Mouse (Mus musculus): Measurements from ENCODE around the gene Kdm4c.
"Not testable (repeated sequence)": the region's sequence is repeated elsewhere in the genome, so short reads cannot be mapped to it uniquely, and the experiment has no call there.

The Kdm4c gene

GRCm38 (mm10) chr4:74242176-74242575 is at the start of gene Kdm4c:
Gene Kdm4c (plus strand): TSS chr4:74242497.
- DNase-seq, result no peak

- no peak for DNase-seq
These were observed 41.0 kb upstream of the Kdm4c start for GRCm38 (mm10) chr4:74201281-74201811.

DNA sequence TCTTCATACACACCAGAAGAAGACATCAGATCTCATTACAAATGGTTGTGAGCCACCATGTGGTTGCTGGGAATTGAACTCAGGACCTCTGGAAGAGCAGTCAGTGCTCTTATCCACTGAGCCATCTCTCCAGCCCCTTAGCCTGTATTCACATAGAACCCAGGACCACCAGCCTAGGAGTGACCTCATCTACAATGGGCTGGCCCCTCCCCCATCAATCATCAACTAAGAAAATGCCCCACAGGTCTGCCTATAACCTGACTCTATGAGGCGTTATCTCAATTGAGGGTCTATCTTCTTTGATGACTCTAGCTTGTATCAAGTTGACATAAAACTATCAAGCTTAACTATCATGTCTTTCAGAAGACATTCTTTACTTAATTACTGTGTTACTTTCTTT is 20.5 kb upstream of the Kdm4c start:
- DNase-seq, result not testable (repeated sequence)

GRCm38 (mm10) chr4:74222360-74222759 is 19.9 kb upstream of the Kdm4c start:
- DNase-seq, result no peak

DNA sequence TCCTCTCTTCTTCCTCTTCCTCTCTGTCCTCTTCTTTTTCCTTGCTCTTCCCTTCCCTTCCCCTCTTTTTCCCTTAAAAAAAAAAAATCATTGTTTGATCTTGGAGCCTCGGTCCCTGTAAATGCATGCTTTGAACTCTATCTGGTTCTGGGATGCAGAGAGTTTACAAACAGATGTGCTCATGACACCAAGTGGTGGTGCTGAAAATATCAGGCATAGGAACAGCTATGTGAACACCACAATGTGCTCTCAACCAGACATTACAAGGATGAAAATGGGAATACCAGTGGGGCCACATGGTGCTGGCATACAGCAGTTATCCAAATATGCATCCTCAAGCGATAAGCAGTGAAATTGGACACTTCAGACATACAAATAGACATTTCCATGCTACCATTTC is 18.1 kb upstream of the Kdm4c start:
- DNase-seq, result no peak

- DNase-seq, result peak; percentile 31 to 35
These were observed 11.3 kb upstream of the Kdm4c start for GRCm38 (mm10) chr4:74230994-74231393.

DNA sequence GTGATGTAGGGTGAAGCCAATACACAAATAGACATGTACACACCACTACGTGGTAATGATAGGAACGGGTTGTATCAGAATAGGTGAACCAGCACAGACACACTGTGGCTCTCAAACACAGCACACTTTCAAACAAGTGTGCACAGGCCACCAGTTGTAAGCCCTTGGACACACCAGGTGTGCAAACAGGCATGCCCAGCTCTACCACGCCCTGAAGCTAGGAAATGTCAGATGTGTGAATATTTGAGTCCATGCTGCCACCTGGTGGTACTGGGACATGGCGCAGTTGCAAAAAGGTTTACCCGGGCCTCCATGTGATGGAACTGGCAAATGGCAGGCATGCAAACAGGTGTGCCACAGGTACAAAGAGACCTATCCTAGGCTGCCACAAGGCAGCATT is 10.9 kb upstream of the Kdm4c start:
- DNase-seq, result peak; percentile 49 to 51

GRCm38 (mm10) chr4:74233534-74233933 is 8.8 kb upstream of the Kdm4c start:
- DNase-seq, result no peak

- peak; percentile 95 to 98 for DNase-seq
These were observed 9.3 kb downstream of the Kdm4c start for GRCm38 (mm10) chr4:74251348-74252244.

GRCm38 (mm10) chr4:74252245-74253105 is 10.2 kb downstream of the Kdm4c start:
- DNase-seq, result no peak

- DNase-seq, result no peak
These were observed 15.6 kb downstream of the Kdm4c start for GRCm38 (mm10) chr4:74257882-74258281.

DNA sequence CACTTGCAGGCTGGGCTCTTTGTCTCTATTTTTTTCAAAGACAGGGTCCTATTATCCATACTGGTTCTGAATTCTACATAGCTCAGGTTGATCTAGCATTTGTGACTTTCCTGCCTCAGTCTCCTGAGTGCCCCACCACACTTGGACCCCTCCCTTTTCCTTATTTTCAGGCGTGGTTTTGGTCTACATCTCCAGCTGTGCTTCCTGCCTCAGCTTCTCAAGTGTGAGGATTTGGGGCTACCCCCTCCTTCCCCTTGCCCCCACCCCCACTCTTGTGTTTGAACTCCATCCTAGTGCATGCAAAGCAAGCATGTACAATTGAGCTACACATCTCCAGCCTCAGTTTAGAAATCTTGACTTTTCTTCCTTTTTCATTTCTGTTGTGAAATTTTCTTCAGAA is 16.2 kb downstream of the Kdm4c start:
- DNase-seq, result no peak

DNA sequence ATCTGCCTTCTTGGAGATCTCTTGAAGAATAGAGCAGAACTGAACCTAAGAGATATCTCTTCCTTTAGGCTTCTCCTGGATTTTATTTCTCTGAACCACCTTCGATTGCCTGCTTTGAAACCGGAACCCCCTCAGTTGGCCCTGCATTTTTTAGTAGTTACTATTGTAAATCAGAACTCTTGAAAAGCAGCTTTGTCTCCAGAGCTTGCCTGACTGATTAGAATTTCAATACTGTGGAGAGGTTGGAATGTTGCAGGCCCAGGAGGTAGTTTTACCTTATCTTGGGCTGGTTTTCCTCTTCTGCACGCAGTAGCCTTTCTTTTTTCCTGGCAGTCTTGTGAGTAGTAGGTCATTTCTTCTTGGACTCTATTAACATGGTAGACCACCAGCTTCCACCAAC is 17.0 kb downstream of the Kdm4c start:
- DNase-seq, result no peak

- no peak for DNase-seq
These were observed 19.6 kb downstream of the Kdm4c start for GRCm38 (mm10) chr4:74261879-74262278.

- no peak for DNase-seq
These were observed 22.2 kb downstream of the Kdm4c start for GRCm38 (mm10) chr4:74264428-74264955.

DNA sequence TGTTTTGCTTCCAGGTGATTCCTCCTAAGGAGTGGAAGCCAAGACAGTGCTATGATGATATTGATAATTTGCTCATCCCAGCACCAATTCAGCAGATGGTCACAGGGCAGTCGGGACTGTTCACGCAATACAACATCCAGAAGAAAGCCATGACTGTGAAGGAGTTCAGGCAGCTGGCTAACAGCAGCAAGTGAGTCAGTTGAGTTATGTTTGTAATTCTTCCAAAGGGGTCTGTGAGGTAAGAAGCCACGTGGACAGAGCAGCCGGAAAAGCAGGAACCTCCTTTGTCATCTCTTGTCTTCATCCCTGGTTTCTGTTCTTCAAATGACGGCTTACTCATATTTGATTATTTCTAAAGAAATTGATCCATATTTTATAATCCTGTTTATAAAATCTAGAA is 28.9 kb downstream of the Kdm4c start:
- no peak for DNase-seq

- no peak for DNase-seq
These were observed 35.2 kb downstream of the Kdm4c start for GRCm38 (mm10) chr4:74277486-74277885.

DNA sequence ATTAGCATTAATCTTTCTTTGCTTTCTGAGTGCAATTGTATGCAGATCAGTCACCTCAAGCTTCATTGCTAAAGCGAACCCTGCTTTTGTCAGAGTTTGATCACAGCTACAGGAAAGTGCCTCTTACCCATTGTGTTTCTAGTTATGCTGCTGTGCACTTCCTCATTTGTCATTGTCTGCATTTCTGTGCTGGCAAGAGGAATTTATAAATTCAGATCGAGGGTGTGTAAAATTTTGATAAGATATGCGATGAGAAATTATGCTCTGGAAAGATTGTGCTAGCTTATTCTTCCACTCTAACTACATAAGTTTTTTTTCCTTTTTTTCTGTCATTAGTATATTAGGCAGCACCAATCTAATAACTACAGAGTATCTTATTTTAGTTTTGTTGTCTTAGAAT is 37.9 kb downstream of the Kdm4c start:
- no peak for DNase-seq

GRCm38 (mm10) chr4:74287851-74288250 is 45.6 kb downstream of the Kdm4c start:
- DNase-seq, result no peak

GRCm38 (mm10) chr4:74294726-74295125 is 52.4 kb downstream of the Kdm4c start:
- no peak for DNase-seq

GRCm38 (mm10) chr4:74305315-74306105 is 63.2 kb downstream of the Kdm4c start:
- no peak for DNase-seq

- DNase-seq, result no peak
These were observed 68.8 kb downstream of the Kdm4c start for GRCm38 (mm10) chr4:74311135-74311534.

Data from thymus, postnatal 36 days (tissue).